ENCODE assay signal across 27 mouse cellular contexts in genomic region chr5:52316926-52317325, GRCm38 (mm10). TPM values are rescaled to one million over a fixed set of nuclear protein-coding genes. Genes with fewer than 3 reads are reported as not detected.
DNase-seq lines count a peak whose midpoint lies in the region; ATAC-seq and TF ChIP-seq lines count a peak whose summit lies in the region.
"Had no signal": no experiment of that assay in that cellular context is flagged by ENCODE, and none has a peak within 500 bp of the region (broad histone marks: within the 10 kb centered on the region; RNA-seq: fewer than 3 reads in every experiment).

No protein-coding gene starts in this region.

- intact Hi-C loops in heart, postnatal 25 days (cut with DNase I) = no loop called here

- H3K9me3 ChIP-seq in lung, embryonic 14.5 days (ENCODE audit: low read depth, low read length) = no peaks in the 10 kb centered on the region
- H3K9me3 ChIP-seq: embryonic facial prominence, embryonic 12.5 days; embryonic facial prominence, embryonic 15.5 days; heart, embryonic 12.5 days; heart, embryonic 15.5 days had no signal

- H3K4me3 ChIP-seq in lung, embryonic 14.5 days (ENCODE audit: low read depth, low read length) = no peak overlapping the region
- H3K4me3 ChIP-seq: embryonic facial prominence, embryonic 12.5 days; embryonic facial prominence, embryonic 15.5 days; gastrocnemius, adult 2 months; heart, embryonic 12.5 days; heart, embryonic 15.5 days had no signal

- WGBS in lung, embryonic 14.5 days = 68% methylated on average over 7 of the region's 7 CpGs

- no peaks in the 10 kb centered on the region for H3K36me3 ChIP-seq in lung, embryonic 14.5 days (ENCODE audit: insufficient read depth)
- H3K36me3 ChIP-seq: embryonic facial prominence, embryonic 12.5 days; embryonic facial prominence, embryonic 15.5 days; G1E; heart, embryonic 12.5 days; heart, embryonic 15.5 days had no signal

- TF ChIP-seq CTCF in lung, embryonic 14.5 days (IDR thresholded peaks at IDR 0.05; ENCODE audit: low read depth) = no peak

- H3K9ac ChIP-seq in lung, embryonic 14.5 days = no peak overlapping the region
- H3K9ac ChIP-seq: embryonic facial prominence, embryonic 12.5 days; embryonic facial prominence, embryonic 15.5 days; forebrain, postnatal 0 days; heart, embryonic 12.5 days; heart, embryonic 15.5 days; hindbrain, embryonic 14.5 days had no signal

- DNase-seq in heart, adult 11 months = peak; percentile 88
- no peak for DNase-seq in heart, postnatal 25 days (ENCODE audit: low spot score)
- peak; percentile 24 for DNase-seq in kidney, adult 9 months
- DNase-seq in kidney, adult 11 months = no peak
- DNase-seq in lung, embryonic 14.5 days = peak; percentile 13
- DNase-seq in lung, postnatal 25 days (ENCODE audit: low spot score) = no peak
- DNase-seq in kidney, postnatal 10 days = peak; percentile 54
- DNase-seq: adrenal gland, postnatal 10 days; adrenal gland, postnatal 36 days; cerebellum, adult 18-20 months; cerebellum, adult 9-10 months; cerebellum, postnatal 14 days; forebrain, postnatal 0 days; gastrocnemius, adult 2 months; gastrocnemius, postnatal 14 days; heart, postnatal 4 days had no signal

- no peak for ATAC-seq in lung, embryonic 14.5 days (ENCODE audit: insufficient read depth)
- ATAC-seq in CD4-positive, CD25-positive, alpha-beta regulatory T cell, adult 4 months = no peak
- ATAC-seq: forebrain, embryonic 14.5 days; forebrain, postnatal 0 days; Patski had no signal

- H3K27me3 ChIP-seq in lung, embryonic 14.5 days (ENCODE audit: insufficient read depth, low read length) = no peaks in the 10 kb centered on the region
- H3K27me3 ChIP-seq: CH12.LX; embryonic facial prominence, embryonic 12.5 days; embryonic facial prominence, embryonic 15.5 days; heart, embryonic 12.5 days; heart, embryonic 15.5 days; Patski had no signal

- H3K4me1 ChIP-seq in lung, embryonic 14.5 days (ENCODE audit: insufficient read depth) = no peaks in the 10 kb centered on the region
- H3K4me1 ChIP-seq: embryonic facial prominence, embryonic 12.5 days; embryonic facial prominence, embryonic 15.5 days; heart, embryonic 12.5 days; heart, embryonic 15.5 days had no signal

- H3K4me2 ChIP-seq in lung, embryonic 14.5 days = no peak overlapping the region
- H3K4me2 ChIP-seq: embryonic facial prominence, embryonic 12.5 days; embryonic facial prominence, embryonic 15.5 days; heart, embryonic 12.5 days; heart, embryonic 15.5 days; hindbrain, embryonic 14.5 days had no signal

- H3K27ac ChIP-seq in lung, embryonic 14.5 days (ENCODE audit: low read depth) = no peak overlapping the region
- H3K27ac ChIP-seq: embryonic facial prominence, embryonic 12.5 days; embryonic facial prominence, embryonic 15.5 days; gastrocnemius, adult 2 months; heart, embryonic 15.5 days; hindbrain, embryonic 14.5 days had no signal

RNA-seq across cellular contexts. Expression of gene Sod3, which starts 46.7 kb away (rescaled TPM):
- total RNA-seq in heart, postnatal 25 days (2021) = 10 to 100 TPM; 11.2 to 13.7 TPM
- 0.26 and 0.53 TPM in 2 replicates for polyA plus RNA-seq in lung, embryonic 14.5 days (2014; fragmentation: Nextera tagmentation; extraction: Ambion mirVana)
- not detected for polyA plus RNA-seq in CD4-positive, CD25-positive, alpha-beta regulatory T cell, adult 4 months (2017; shearing (Covaris generic))
- total RNA-seq: CH12.LX; common myeloid progenitor, adult 5-6 weeks had no signal
- polyA plus RNA-seq: G1E had no signal

Comparison
In these comparisons a context has a peak if more than half of its experiments do, and no peak if none do; other contexts are left out.
1. DNase-seq: peak in heart, adult 11 months (single experiment), kidney, adult 9 months (single experiment), lung, embryonic 14.5 days (single experiment) and kidney, postnatal 10 days (single experiment); none in heart, postnatal 25 days (single experiment), kidney, adult 11 months (single experiment) and lung, postnatal 25 days (single experiment).